Mouse (Mus musculus) spleen, adult 2 months (tissue): ENCODE results near the gene Fcgrt.

Experiments used
- CTCF ChIP-seq: fragments of 200-500 bp; IDR thresholded peaks from 2 replicates; pipeline ENCODE4 v1.5.1; 2011; ENCODE audit warnings: mild to moderate bottlenecking, inconsistent platforms; ENCODE audit not compliant: insufficient read depth, insufficient read length, insufficient replicate concordance; ENCODE audit errors: extremely low read depth
- POLR2A ChIP-seq: fragments of 200-500 bp; IDR thresholded peaks from 2 replicates; pipeline ENCODE4 v1.6.1; 2011; ENCODE audit warnings: low read depth, low read length, inconsistent platforms

DNA sequence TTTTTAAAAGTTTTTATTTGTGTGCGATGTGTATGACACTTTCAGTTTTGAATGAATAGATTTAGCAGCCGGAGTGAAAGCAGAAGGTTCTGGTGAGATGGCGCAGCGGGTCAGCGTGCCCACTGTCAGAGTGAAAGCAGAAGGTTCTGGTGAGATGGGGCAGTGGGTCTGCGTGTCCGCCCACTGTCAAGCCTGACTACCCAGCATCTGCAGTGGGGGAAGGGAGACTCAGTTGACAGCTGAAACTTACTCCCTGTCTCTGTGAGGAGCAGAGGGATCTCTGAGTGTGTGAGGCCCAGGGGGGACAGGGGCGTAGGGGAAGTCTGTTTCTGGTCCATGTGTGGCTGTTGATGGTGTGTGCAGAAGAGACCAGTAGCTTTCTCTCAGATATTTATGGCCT lies 13.9 kb upstream of the Fcgrt start:
- TF ChIP-seq CTCF: no peak
- no peak for TF ChIP-seq POLR2A
